Mouse (Mus musculus) cerebellum, adult 2 months (tissue): ENCODE measurements at regions not wholly inside any gene's neighbourhood (a gene's known extent, or its start where the extent isn't known, plus 50 kb on each side); places are given as distances from the start of the nearest gene placed in this dataset.

Source experiments
- DNase-seq, 2 experiments: peaks; one replicate each; pipeline ENCODE4 v3.0.0; 2021
- H3K27ac ChIP-seq: fragments of 200-500 bp; 2 replicates; pipeline ENCODE4 v1.5.1; 2012; ENCODE audit warnings: low read length, control low read depth, inconsistent platforms; ENCODE audit not compliant: insufficient read depth
- H3K27me3 ChIP-seq: fragments of 200-500 bp; 2 replicates; pipeline ENCODE4 v1.6.1; 2012; ENCODE audit warnings: inconsistent platforms, mild to moderate bottlenecking, low read length, moderate library complexity; ENCODE audit not compliant: control insufficient read depth, insufficient read depth
- H3K4me1 ChIP-seq: fragments of 200-500 bp; 2 replicates; pipeline ENCODE4 v1.6.1; 2011; ENCODE audit warnings: low read length; ENCODE audit not compliant: control insufficient read depth, insufficient read depth
- H3K4me3 ChIP-seq: fragments of 200-500 bp; replicated peaks from 2 replicates; pipeline ENCODE3; 2011; ENCODE audit warnings: mild to moderate bottlenecking, low read depth, low read length, control low read depth; ENCODE audit not compliant: insufficient read depth
- CTCF ChIP-seq: fragments of 200-500 bp; IDR thresholded peaks from 2 replicates; pipeline ENCODE4 v1.5.1; 2011; ENCODE audit warnings: low read depth, mild to moderate bottlenecking, control low read depth, low read length, moderate library complexity, borderline replicate concordance; ENCODE audit not compliant: insufficient read depth
- POLR2A ChIP-seq: fragments of 200-500 bp; IDR thresholded peaks from 2 replicates; pipeline ENCODE4 v1.6.1; 2011; ENCODE audit warnings: low read length, control low read depth, borderline replicate concordance; ENCODE audit not compliant: insufficient read depth
- WGBS: fragments of 180-500 bp; shearing (Covaris S2); methylation state at CpG from one replicate; pipeline ENCODE4 v1.1.7; 2018; 5-methylcytosine and 5-hydroxymethylcytosine counted together

GRCm38 (mm10) chr8:91878886-91879285 is 77.0 kb upstream of the Irx3 start:
- no peaks in the 10 kb centered on the region for H3K27me3 ChIP-seq
- H3K4me3 ChIP-seq, result no peak overlapping the region
- no peak for DNase-seq
- H3K4me1 ChIP-seq, result no peaks in the 10 kb centered on the region
- no peak overlapping the region for H3K27ac ChIP-seq
- TF ChIP-seq CTCF (no peak), POLR2A (no peak)
- WGBS, result 93% methylated on average over 5 of the region's 5 CpGs

DNA sequence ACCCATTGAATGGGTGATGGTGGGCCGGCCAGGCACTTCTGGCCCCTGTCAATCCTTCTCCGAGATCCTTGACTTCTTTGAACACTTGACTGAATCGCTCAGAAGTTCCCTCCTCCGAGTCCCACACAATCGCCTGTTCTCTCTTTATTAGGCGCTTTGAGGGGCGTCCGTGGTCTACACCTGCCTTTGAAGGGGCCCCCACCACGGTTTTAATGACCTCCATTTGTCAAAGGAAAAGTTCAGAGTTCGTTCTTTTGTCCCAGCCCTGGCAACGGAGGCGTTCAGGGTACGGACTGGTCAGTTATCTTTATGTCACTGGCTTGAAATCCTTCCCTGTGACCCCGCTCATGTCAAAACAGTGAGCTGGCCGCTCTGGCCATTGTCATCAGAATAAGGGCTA is 74.3 kb upstream of the Irx3 start:
- DNase-seq, result no peak
- Histone ChIP-seq H3K4me1 (no peaks in the 10 kb centered on the region), H3K27ac (no peak overlapping the region), H3K4me3 (no peak overlapping the region), H3K27me3 (no peaks in the 10 kb centered on the region)
- 41% methylated on average over 15 of the region's 15 CpGs for WGBS
- TF ChIP-seq CTCF (no peak), POLR2A (no peak)

GRCm38 (mm10) chr8:91873232-91873631 is 71.4 kb upstream of the Irx3 start:
- no peak overlapping the region for H3K27ac ChIP-seq
- no peaks in the 10 kb centered on the region for H3K4me1 ChIP-seq
- H3K27me3 ChIP-seq, result no peaks in the 10 kb centered on the region
- no peak overlapping the region for H3K4me3 ChIP-seq
- WGBS, result 80% methylated on average over 5 of the region's 5 CpGs
- TF ChIP-seq POLR2A (no peak), CTCF (no peak)
- no peak for DNase-seq

- H3K4me1 ChIP-seq, result no peaks in the 10 kb centered on the region
- DNase-seq, result no peak
- H3K4me3 ChIP-seq, result no peak overlapping the region
- H3K27ac ChIP-seq, result no peak overlapping the region
- no peaks in the 10 kb centered on the region for H3K27me3 ChIP-seq
- TF ChIP-seq POLR2A (no peak), CTCF (no peak)
- 11% methylated on average over 29 of the region's 29 CpGs for WGBS
These were observed 70.6 kb upstream of the Irx3 start for GRCm38 (mm10) chr8:91872278-91873115.

- Histone ChIP-seq H3K27ac (no peak overlapping the region), H3K4me1 (no peaks in the 10 kb centered on the region), H3K27me3 (no peaks in the 10 kb centered on the region), H3K4me3 (no peak overlapping the region)
- TF ChIP-seq POLR2A (no peak), CTCF (no peak)
- DNase-seq, result no peak
- 62% methylated on average over 7 of the region's 7 CpGs for WGBS
These were observed 65.2 kb upstream of the Irx3 start for GRCm38 (mm10) chr8:91867069-91867468.

DNA sequence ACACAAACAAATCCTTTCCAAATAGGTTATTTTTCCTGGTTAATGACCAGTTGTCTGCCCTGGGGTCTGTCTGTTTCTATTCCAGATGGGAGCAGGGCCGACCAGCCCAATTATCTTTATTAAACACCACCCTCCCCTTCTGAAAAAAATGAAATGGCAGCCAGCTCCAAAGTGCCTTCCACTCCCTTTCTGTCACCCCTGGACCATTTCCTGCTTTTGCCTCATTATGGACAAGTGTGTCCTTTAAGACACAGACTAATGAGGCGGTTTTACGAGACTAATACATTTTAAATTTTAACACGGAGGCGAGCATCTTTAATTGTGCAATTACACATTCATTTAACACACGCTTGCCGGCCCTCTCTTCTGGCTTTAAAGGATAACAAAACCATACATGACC is 64.2 kb upstream of the Irx3 start:
- TF ChIP-seq POLR2A, result no peak
- TF ChIP-seq CTCF, result no peak
- Histone ChIP-seq H3K27me3 (no peaks in the 10 kb centered on the region), H3K4me3 (no peak overlapping the region), H3K4me1 (no peaks in the 10 kb centered on the region), H3K27ac (no peak overlapping the region)
- no peak for DNase-seq
- 84% methylated on average over 7 of the region's 7 CpGs for WGBS

DNA sequence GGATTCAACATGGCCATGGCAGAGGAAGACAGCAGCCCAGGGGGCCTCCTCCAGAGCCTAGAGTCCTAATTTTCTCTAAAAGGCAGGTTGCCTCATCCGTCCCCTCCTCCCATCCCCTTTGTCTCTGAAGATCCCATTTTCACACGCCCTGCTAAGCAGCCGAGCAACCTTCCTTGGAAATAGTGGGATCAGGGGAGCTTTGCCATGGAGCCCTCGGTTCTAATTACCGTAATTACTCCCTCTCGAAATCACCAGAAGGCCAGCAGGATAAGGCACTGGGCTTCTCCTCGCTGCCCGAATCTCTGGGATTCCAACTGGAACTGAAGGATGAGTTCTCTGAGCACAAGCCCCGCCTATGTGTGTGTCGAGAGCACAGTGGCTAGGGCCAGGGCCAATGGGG is 63.5 kb upstream of the Irx3 start:
- Histone ChIP-seq H3K27ac (no peak overlapping the region), H3K27me3 (no peaks in the 10 kb centered on the region), H3K4me1 (no peaks in the 10 kb centered on the region), H3K4me3 (no peak overlapping the region)
- WGBS, result 29% methylated on average over 10 of the region's 10 CpGs
- no peak for TF ChIP-seq CTCF
- no peak for TF ChIP-seq POLR2A
- DNase-seq, result no peak

DNA sequence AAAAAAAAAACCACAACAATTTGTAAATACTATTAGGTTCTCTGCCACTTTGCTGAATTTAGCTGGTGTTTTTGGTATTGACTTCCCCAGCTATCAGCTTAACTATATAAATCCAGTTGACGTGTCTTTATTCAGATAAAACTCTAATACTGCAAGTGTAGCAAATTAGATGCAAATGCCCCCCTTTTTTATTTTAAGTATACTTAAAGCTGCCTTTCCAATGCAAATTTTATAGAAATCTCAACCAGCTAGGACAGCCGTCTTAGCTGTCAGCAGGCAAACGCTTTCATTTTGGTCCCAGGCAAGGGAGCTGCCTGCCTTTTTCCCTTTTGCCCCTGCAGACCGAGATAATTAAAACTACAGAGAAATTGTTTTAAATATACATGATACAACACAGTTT is 61.6 kb upstream of the Irx3 start:
- 81% methylated on average over 4 of the region's 4 CpGs for WGBS
- no peak for DNase-seq
- Histone ChIP-seq H3K4me1 (no peaks in the 10 kb centered on the region), H3K4me3 (no peak overlapping the region), H3K27me3 (no peaks in the 10 kb centered on the region), H3K27ac (no peak overlapping the region)
- TF ChIP-seq POLR2A (no peak), CTCF (no peak)
